Mouse (Mus musculus) neural tube, embryonic 12.5 days (tissue): Measurements from ENCODE around the gene Tbc1d1. TPM values are rescaled to one million over a fixed set of nuclear protein-coding genes. Genes with fewer than 3 reads are reported as not detected.

Experiments used
- ATAC-seq: fragments of 200-750 bp; cut with Nextera tagmentation; 2 replicates; pipeline ENCODE4 v1.8.0; 2017; ENCODE audit warnings: low read depth, mild to moderate bottlenecking, moderate TSS enrichment, moderate library complexity; ENCODE audit not compliant: low FRiP score
- H3K27ac ChIP-seq: fragments of 300-500 bp; sonication (generic); 2 replicates; pipeline ENCODE4 v1.5.1; 2016
- H3K27me3 ChIP-seq: fragments of 300-500 bp; sonication (generic); replicated peaks from 2 replicates; pipeline ENCODE4 v1.6.1; 2016; ENCODE audit warnings: mild to moderate bottlenecking
- H3K36me3 ChIP-seq: fragments of 300-500 bp; sonication (generic); 2 replicates; pipeline ENCODE4 v1.6.1; 2016; ENCODE audit warnings: mild to moderate bottlenecking
- H3K4me1 ChIP-seq: fragments of 300-500 bp; sonication (generic); 2 replicates; pipeline ENCODE4 v1.6.1; 2016
- H3K4me2 ChIP-seq: fragments of 300-500 bp; sonication (generic); replicated peaks from 2 replicates; pipeline ENCODE4 v1.6.1; 2016; ENCODE audit warnings: mild to moderate bottlenecking
- H3K4me3 ChIP-seq: fragments of 300-500 bp; sonication (generic); 2 replicates; pipeline ENCODE4 v1.5.1; 2016
- H3K9ac ChIP-seq: fragments of 300-500 bp; sonication (generic); 2 replicates; pipeline ENCODE4 v1.6.1; 2016; ENCODE audit warnings: mild to moderate bottlenecking
- H3K9me3 ChIP-seq: fragments of 300-500 bp; sonication (generic); 2 replicates; pipeline ENCODE4 v1.6.1; 2016; ENCODE audit warnings: mild to moderate bottlenecking
- WGBS: fragments of 180-500 bp; shearing (Covaris S2); methylation state at CpG from one replicate; pipeline ENCODE4 v1.1.7; 2016; 5-methylcytosine and 5-hydroxymethylcytosine counted together
- polyA plus RNA-seq: library from polyadenylated mRNA; unstranded; fragments of >200 nt; fragmentation: Nextera tagmentation; extraction: Ambion mirVana; gene quantifications from 2 replicates; pipeline ENCODE4 v1.2.1, GENCODE M21; 2016

The Tbc1d1 gene
- polyA plus RNA-seq, 1 experiment from 2014 or later = 23.7 TPM

- ATAC-seq = no peak
- H3K27me3 ChIP-seq = no peaks in the 10 kb centered on the region
- no peak overlapping the region for H3K4me3 ChIP-seq
- no peaks in the 10 kb centered on the region for H3K4me1 ChIP-seq
- WGBS = 56% methylated on average over 5 of the region's 5 CpGs
- no peak overlapping the region for H3K27ac ChIP-seq
- no peak overlapping the region for H3K4me2 ChIP-seq
- H3K9ac ChIP-seq = no peak overlapping the region
- no peaks in the 10 kb centered on the region for H3K9me3 ChIP-seq
- no peaks in the 10 kb centered on the region for H3K36me3 ChIP-seq
These were observed 95.3 kb downstream of the Tbc1d1 start for GRCm38 (mm10) chr5:64251435-64251834.

GRCm38 (mm10) chr5:64254278-64254677, 98.2 kb downstream of the Tbc1d1 start:
- Histone ChIP-seq H3K4me2 (no peak overlapping the region), H3K27ac (no peak overlapping the region), H3K9me3 (no peaks in the 10 kb centered on the region), H3K36me3 (peaks cover 9% of the 10 kb centered on the region), H3K9ac (no peak overlapping the region), H3K4me1 (no peaks in the 10 kb centered on the region), H3K4me3 (no peak overlapping the region), H3K27me3 (no peaks in the 10 kb centered on the region)
- ATAC-seq = no peak
- WGBS = 29% methylated on average over 3 of the region's 3 CpGs

GRCm38 (mm10) chr5:64254988-64255387, 98.9 kb downstream of the Tbc1d1 start:
- H3K27me3 ChIP-seq = no peaks in the 10 kb centered on the region
- H3K9ac ChIP-seq = no peak overlapping the region
- no peak overlapping the region for H3K4me2 ChIP-seq
- ATAC-seq = no peak
- H3K4me3 ChIP-seq = no peak overlapping the region
- peaks cover 9% of the 10 kb centered on the region for H3K36me3 ChIP-seq
- WGBS = 34% methylated on average over 6 of the region's 6 CpGs
- no peaks in the 10 kb centered on the region for H3K9me3 ChIP-seq
- H3K27ac ChIP-seq = no peak overlapping the region
- no peaks in the 10 kb centered on the region for H3K4me1 ChIP-seq

GRCm38 (mm10) chr5:64263348-64263747, 107.2 kb downstream of the Tbc1d1 start:
- Histone ChIP-seq H3K4me1 (no peaks in the 10 kb centered on the region), H3K9me3 (no peaks in the 10 kb centered on the region), H3K27me3 (no peaks in the 10 kb centered on the region), H3K27ac (no peak overlapping the region), H3K4me2 (no peak overlapping the region), H3K36me3 (peaks cover 1% of the 10 kb centered on the region), H3K4me3 (no peak overlapping the region), H3K9ac (no peak overlapping the region)
- ATAC-seq = no peak
- WGBS = 77% methylated on average over 11 of the region's 11 CpGs

- H3K9ac ChIP-seq = no peak overlapping the region
- H3K9me3 ChIP-seq = no peaks in the 10 kb centered on the region
- WGBS = 76% methylated on average over 13 of the region's 13 CpGs
- H3K4me3 ChIP-seq = no peak overlapping the region
- no peak overlapping the region for H3K27ac ChIP-seq
- H3K4me1 ChIP-seq = no peaks in the 10 kb centered on the region
- H3K36me3 ChIP-seq = no peaks in the 10 kb centered on the region
- H3K4me2 ChIP-seq = no peak overlapping the region
- no peak for ATAC-seq
- no peaks in the 10 kb centered on the region for H3K27me3 ChIP-seq
These were observed 107.9 kb downstream of the Tbc1d1 start for GRCm38 (mm10) chr5:64263898-64264478.

GRCm38 (mm10) chr5:64265145-64265544, 109.0 kb downstream of the Tbc1d1 start:
- H3K9me3 ChIP-seq = no peaks in the 10 kb centered on the region
- H3K27ac ChIP-seq = no peak overlapping the region
- H3K4me3 ChIP-seq = no peak overlapping the region
- 33% methylated on average over 3 of the region's 3 CpGs for WGBS
- no peak overlapping the region for H3K9ac ChIP-seq
- no peaks in the 10 kb centered on the region for H3K36me3 ChIP-seq
- H3K27me3 ChIP-seq = no peaks in the 10 kb centered on the region
- no peak overlapping the region for H3K4me2 ChIP-seq
- ATAC-seq = no peak
- peaks cover 4% of the 10 kb centered on the region; the same call in 1 of the 2 replicates for H3K4me1 ChIP-seq

- 89% methylated on average over 3 of the region's 3 CpGs for WGBS
- Histone ChIP-seq H3K36me3 (peaks cover under 1% of the 10 kb centered on the region; the same call in 1 of the 2 replicates), H3K4me2 (no peak overlapping the region), H3K4me1 (peaks cover 4% of the 10 kb centered on the region; the same call in 1 of the 2 replicates), H3K27ac (no peak overlapping the region), H3K9me3 (no peaks in the 10 kb centered on the region), H3K27me3 (no peaks in the 10 kb centered on the region), H3K4me3 (no peak overlapping the region), H3K9ac (no peak overlapping the region)
- ATAC-seq = no peak
These were observed 109.8 kb downstream of the Tbc1d1 start for GRCm38 (mm10) chr5:64265906-64266305.

- no peak overlapping the region for H3K27ac ChIP-seq
- WGBS = 97% methylated on average over 2 of the region's 2 CpGs
- no peak overlapping the region for H3K9ac ChIP-seq
- no peak for ATAC-seq
- H3K36me3 ChIP-seq = peaks cover 6% of the 10 kb centered on the region; the same call in 1 of the 2 replicates
- no peak overlapping the region for H3K4me2 ChIP-seq
- no peak overlapping the region for H3K4me3 ChIP-seq
- H3K27me3 ChIP-seq = no peaks in the 10 kb centered on the region
- H3K9me3 ChIP-seq = no peaks in the 10 kb centered on the region
- H3K4me1 ChIP-seq = peaks cover 4% of the 10 kb centered on the region; the same call in 1 of the 2 replicates
These were observed 110.4 kb downstream of the Tbc1d1 start for GRCm38 (mm10) chr5:64266534-64266933.

- no peaks in the 10 kb centered on the region for H3K27me3 ChIP-seq
- WGBS = 93% methylated on average over 9 of the region's 9 CpGs
- H3K4me3 ChIP-seq = no peak overlapping the region
- H3K4me1 ChIP-seq = peaks cover 4% of the 10 kb centered on the region; the same call in 1 of the 2 replicates
- H3K27ac ChIP-seq = no peak overlapping the region
- peaks cover 6% of the 10 kb centered on the region; the same call in 1 of the 2 replicates for H3K36me3 ChIP-seq
- no peaks in the 10 kb centered on the region for H3K9me3 ChIP-seq
- no peak for ATAC-seq
- no peak overlapping the region for H3K9ac ChIP-seq
- no peak overlapping the region for H3K4me2 ChIP-seq
These were observed 111.2 kb downstream of the Tbc1d1 start for GRCm38 (mm10) chr5:64267279-64267678.

- no peak for ATAC-seq
- 22% methylated on average over 7 of the region's 7 CpGs for WGBS
These were observed 113.6 kb downstream of the Tbc1d1 start for GRCm38 (mm10) chr5:64269669-64270068.

GRCm38 (mm10) chr5:64273517-64273916, 117.4 kb downstream of the Tbc1d1 start:
- Histone ChIP-seq H3K27me3 (no peaks in the 10 kb centered on the region), H3K27ac (no peak overlapping the region), H3K9me3 (no peaks in the 10 kb centered on the region), H3K4me2 (no peak overlapping the region), H3K4me1 (peaks cover 4% of the 10 kb centered on the region; the same call in 1 of the 2 replicates), H3K9ac (no peak overlapping the region), H3K36me3 (peaks cover 6% of the 10 kb centered on the region), H3K4me3 (no peak overlapping the region)
- 91% methylated on average over 1 of the region's 1 CpGs for WGBS
- ATAC-seq = no peak

More at GRCm38 (mm10) chr5:64269669-64270068, 113.6 kb downstream of the Tbc1d1 start:
- Histone ChIP-seq H3K4me1 (peaks cover 4% of the 10 kb centered on the region; the same call in 1 of the 2 replicates), H3K9ac (no peak overlapping the region), H3K36me3 (peaks cover 6% of the 10 kb centered on the region; the same call in 1 of the 2 replicates), H3K27ac (no peak overlapping the region), H3K4me2 (no peak overlapping the region), H3K27me3 (no peaks in the 10 kb centered on the region), H3K9me3 (no peaks in the 10 kb centered on the region), H3K4me3 (no peak overlapping the region)

GRCm38 (mm10) chr5:64274296-64274695, 118.2 kb downstream of the Tbc1d1 start:
- WGBS = 91% methylated on average over 9 of the region's 9 CpGs
- no peak overlapping the region for H3K4me2 ChIP-seq
- H3K27me3 ChIP-seq = no peaks in the 10 kb centered on the region
- peaks cover 10% of the 10 kb centered on the region for H3K36me3 ChIP-seq
- peaks cover 4% of the 10 kb centered on the region; the same call in 1 of the 2 replicates for H3K4me1 ChIP-seq
- no peak overlapping the region for H3K27ac ChIP-seq
- no peaks in the 10 kb centered on the region for H3K9me3 ChIP-seq
- no peak for ATAC-seq
- H3K9ac ChIP-seq = no peak overlapping the region
- no peak overlapping the region for H3K4me3 ChIP-seq
